Mouse (Mus musculus): ENCODE data around the gene Naa10. TPM values are rescaled to one million over a fixed set of nuclear protein-coding genes. Genes with fewer than 3 reads are reported as not detected.

Naa10 gene
- polyA plus RNA-seq, 1 experiment from 2014 or later, result 110 TPM

DNA sequence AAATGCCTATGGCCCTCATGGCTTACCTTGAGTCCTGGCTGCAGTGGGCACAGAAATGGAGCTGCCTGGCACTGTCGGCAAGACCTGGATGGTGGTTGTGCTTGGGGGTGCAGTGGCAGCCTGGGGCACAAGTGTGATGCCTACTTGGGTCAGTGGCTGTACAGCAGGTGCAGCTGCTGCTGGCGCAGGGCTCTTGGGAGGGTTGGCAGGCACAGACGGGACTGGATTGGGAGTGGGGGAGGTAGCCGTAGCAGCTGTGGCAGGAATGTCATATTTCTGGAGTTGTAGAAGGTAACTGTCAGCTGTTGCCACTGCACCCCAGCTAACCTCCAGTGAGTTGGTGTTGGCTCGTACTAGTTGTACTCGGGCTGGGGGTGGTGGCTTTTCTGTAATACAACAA is 33.2 kb upstream of the Naa10 start:
- DNase-seq (ENCODE audit: low spot score) (peak; percentile 14), ATAC-seq (ENCODE audit: low read depth) (0 out of 2 replicates have a peak, but pooled peaks have one; percentile 18)
- no peak overlapping the region for H3K9ac ChIP-seq (ENCODE audit: low read depth, low read length)
- no peaks in the 10 kb centered on the region for H3K27me3 ChIP-seq (replicated peaks; ENCODE audit: control insufficient read depth, insufficient read depth, low read length)
- 93% methylated on average over 6 of the region's 6 CpGs for WGBS
- no peak overlapping the region for H3K4me2 ChIP-seq (ENCODE audit: low read depth, low read length)
- H3K27ac ChIP-seq (replicated peaks; ENCODE audit: low read depth, low read length), result no peak overlapping the region
- peaks cover 93% of the 10 kb centered on the region for H3K36me3 ChIP-seq (ENCODE audit: control insufficient read depth, insufficient read depth, low read length)
- no peaks in the 10 kb centered on the region for H3K9me3 ChIP-seq (ENCODE audit: control insufficient read depth, low read length)
- no peak overlapping the region for H3K4me3 ChIP-seq (ENCODE audit: low read depth, low read length)
- no peaks in the 10 kb centered on the region for H3K4me1 ChIP-seq (ENCODE audit: control insufficient read depth, insufficient read depth, low read length)

GRCm38 (mm10) chrX:73952603-73953002 is 30.9 kb upstream of the Naa10 start:
- no peak overlapping the region for H3K4me3 ChIP-seq (ENCODE audit: low read depth, low read length)
- no peaks in the 10 kb centered on the region for H3K9me3 ChIP-seq (ENCODE audit: control insufficient read depth, low read length)
- H3K9ac ChIP-seq (ENCODE audit: low read depth, low read length), result no peak overlapping the region
- ATAC-seq (ENCODE audit: low read depth) (no peak), DNase-seq (ENCODE audit: low spot score) (no peak)
- WGBS, result 87% methylated on average over 5 of the region's 5 CpGs
- no peak overlapping the region for H3K27ac ChIP-seq (replicated peaks; ENCODE audit: low read depth, low read length)
- no peak overlapping the region for H3K4me2 ChIP-seq (ENCODE audit: low read depth, low read length)
- no peaks in the 10 kb centered on the region for H3K4me1 ChIP-seq (ENCODE audit: control insufficient read depth, insufficient read depth, low read length)
- peaks cover 94% of the 10 kb centered on the region for H3K36me3 ChIP-seq (ENCODE audit: control insufficient read depth, insufficient read depth, low read length)
- H3K27me3 ChIP-seq (replicated peaks; ENCODE audit: control insufficient read depth, insufficient read depth, low read length), result no peaks in the 10 kb centered on the region

DNA sequence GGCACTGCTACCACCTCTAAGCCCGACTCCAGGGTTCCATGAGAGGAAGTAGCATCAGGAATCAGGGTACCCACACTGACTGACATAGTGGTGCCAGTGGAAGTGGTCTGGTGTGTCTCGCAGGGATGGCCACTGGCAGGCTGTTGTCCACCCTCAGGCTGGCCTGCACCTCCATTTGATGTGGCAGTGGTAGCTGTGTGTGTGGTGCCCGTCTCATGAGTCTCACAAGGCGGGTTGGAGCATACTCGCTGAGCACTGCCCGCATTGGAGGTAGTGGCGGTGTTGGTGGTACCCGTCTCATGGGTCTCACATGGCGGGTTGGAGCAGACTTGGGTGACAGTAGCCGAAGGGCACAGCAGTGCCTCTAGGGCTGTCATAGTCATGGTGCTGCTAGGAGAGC is 27.6 kb upstream of the Naa10 start:
- no peaks in the 10 kb centered on the region for H3K9me3 ChIP-seq (ENCODE audit: control insufficient read depth, low read length)
- H3K4me2 ChIP-seq (ENCODE audit: low read depth, low read length), result no peak overlapping the region
- no peaks in the 10 kb centered on the region for H3K4me1 ChIP-seq (ENCODE audit: control insufficient read depth, insufficient read depth, low read length)
- no peak overlapping the region for H3K9ac ChIP-seq (ENCODE audit: low read depth, low read length)
- peaks cover 96% of the 10 kb centered on the region for H3K36me3 ChIP-seq (ENCODE audit: control insufficient read depth, insufficient read depth, low read length)
- no peak for ATAC-seq (ENCODE audit: low read depth)
- no peaks in the 10 kb centered on the region for H3K27me3 ChIP-seq (replicated peaks; ENCODE audit: control insufficient read depth, insufficient read depth, low read length)
- no peak overlapping the region for H3K27ac ChIP-seq (replicated peaks; ENCODE audit: low read depth, low read length)
- no peak for DNase-seq (ENCODE audit: low spot score)
- 91% methylated on average over 10 of the region's 10 CpGs for WGBS
- H3K4me3 ChIP-seq (ENCODE audit: low read depth, low read length), result no peak overlapping the region

GRCm38 (mm10) chrX:73948647-73949046 is 26.9 kb upstream of the Naa10 start:
- Histone ChIP-seq H3K36me3 (ENCODE audit: control insufficient read depth, insufficient read depth, low read length) (peaks cover 94% of the 10 kb centered on the region), H3K27ac (replicated peaks; ENCODE audit: low read depth, low read length) (no peak overlapping the region), H3K4me2 (ENCODE audit: low read depth, low read length) (no peak overlapping the region), H3K27me3 (replicated peaks; ENCODE audit: control insufficient read depth, insufficient read depth, low read length) (no peaks in the 10 kb centered on the region), H3K4me1 (ENCODE audit: control insufficient read depth, insufficient read depth, low read length) (no peaks in the 10 kb centered on the region), H3K4me3 (ENCODE audit: low read depth, low read length) (no peak overlapping the region), H3K9ac (ENCODE audit: low read depth, low read length) (no peak overlapping the region), H3K9me3 (ENCODE audit: control insufficient read depth, low read length) (no peaks in the 10 kb centered on the region)
- peak; percentile 55 for DNase-seq (ENCODE audit: low spot score)
- 24% methylated on average over 4 of the region's 4 CpGs for WGBS
- peak; percentile 35; the same call in 1 of the 2 replicates for ATAC-seq (ENCODE audit: low read depth)

- no peaks in the 10 kb centered on the region for H3K27me3 ChIP-seq (replicated peaks; ENCODE audit: control insufficient read depth, insufficient read depth, low read length)
- DNase-seq (ENCODE audit: low spot score) (no peak), ATAC-seq (ENCODE audit: low read depth) (no peak)
- peaks cover 87% of the 10 kb centered on the region for H3K36me3 ChIP-seq (ENCODE audit: control insufficient read depth, insufficient read depth, low read length)
- H3K27ac ChIP-seq (replicated peaks; ENCODE audit: low read depth, low read length), result no peak overlapping the region
- H3K9ac ChIP-seq (ENCODE audit: low read depth, low read length), result no peak overlapping the region
- no peak overlapping the region for H3K4me2 ChIP-seq (ENCODE audit: low read depth, low read length)
- 97% methylated on average over 6 of the region's 6 CpGs for WGBS
- no peaks in the 10 kb centered on the region for H3K4me1 ChIP-seq (ENCODE audit: control insufficient read depth, insufficient read depth, low read length)
- no peaks in the 10 kb centered on the region for H3K9me3 ChIP-seq (ENCODE audit: control insufficient read depth, low read length)
- H3K4me3 ChIP-seq (ENCODE audit: low read depth, low read length), result no peak overlapping the region
Measured at GRCm38 (mm10) chrX:73946896-73947295, 25.2 kb upstream of the Naa10 start.

GRCm38 (mm10) chrX:73942294-73942693 is 20.6 kb upstream of the Naa10 start:
- no peak for DNase-seq (ENCODE audit: low spot score)
- no peak for ATAC-seq (ENCODE audit: low read depth)
- Histone ChIP-seq H3K27ac (replicated peaks; ENCODE audit: low read depth, low read length) (no peak overlapping the region), H3K4me1 (ENCODE audit: control insufficient read depth, insufficient read depth, low read length) (no peaks in the 10 kb centered on the region), H3K4me2 (ENCODE audit: low read depth, low read length) (no peak overlapping the region), H3K4me3 (ENCODE audit: low read depth, low read length) (no peak overlapping the region), H3K36me3 (ENCODE audit: control insufficient read depth, insufficient read depth, low read length) (peaks cover 49% of the 10 kb centered on the region), H3K9me3 (ENCODE audit: control insufficient read depth, low read length) (no peaks in the 10 kb centered on the region), H3K27me3 (replicated peaks; ENCODE audit: control insufficient read depth, insufficient read depth, low read length) (no peaks in the 10 kb centered on the region), H3K9ac (ENCODE audit: low read depth, low read length) (no peak overlapping the region)
- 84% methylated on average over 2 of the region's 2 CpGs for WGBS

GRCm38 (mm10) chrX:73941860-73942259 is 20.1 kb upstream of the Naa10 start:
- Histone ChIP-seq H3K4me2 (ENCODE audit: low read depth, low read length) (no peak overlapping the region), H3K4me1 (ENCODE audit: control insufficient read depth, insufficient read depth, low read length) (no peaks in the 10 kb centered on the region), H3K9ac (ENCODE audit: low read depth, low read length) (no peak overlapping the region), H3K9me3 (ENCODE audit: control insufficient read depth, low read length) (no peaks in the 10 kb centered on the region), H3K4me3 (ENCODE audit: low read depth, low read length) (no peak overlapping the region), H3K36me3 (ENCODE audit: control insufficient read depth, insufficient read depth, low read length) (peaks cover 45% of the 10 kb centered on the region), H3K27me3 (replicated peaks; ENCODE audit: control insufficient read depth, insufficient read depth, low read length) (no peaks in the 10 kb centered on the region), H3K27ac (replicated peaks; ENCODE audit: low read depth, low read length) (no peak overlapping the region)
- 85% methylated on average over 2 of the region's 2 CpGs for WGBS
- no peak for DNase-seq (ENCODE audit: low spot score)
- ATAC-seq (ENCODE audit: low read depth), result no peak

DNA sequence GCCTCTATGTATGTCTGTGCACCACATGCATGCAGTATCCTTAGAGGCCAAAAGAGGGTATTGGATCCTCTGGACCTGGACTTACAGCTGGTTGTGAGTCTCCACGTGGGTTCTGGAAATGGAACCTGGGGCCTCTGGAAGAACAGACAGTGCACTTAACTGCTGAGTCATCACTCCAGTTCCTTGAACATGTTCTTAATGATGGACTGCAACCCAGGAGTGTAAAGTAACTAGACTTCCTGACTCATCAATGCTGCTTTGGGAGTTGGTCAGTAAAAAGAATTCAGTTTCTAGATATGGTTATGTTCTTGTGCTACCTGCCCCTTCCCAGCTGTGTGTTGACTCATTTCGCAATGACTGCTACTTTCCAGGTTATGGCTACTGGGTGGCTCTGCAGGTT is 10.1 kb upstream of the Naa10 start:
- WGBS, result 83% methylated on average over 2 of the region's 2 CpGs
- no peak for ATAC-seq (ENCODE audit: low read depth)
- Histone ChIP-seq H3K36me3 (ENCODE audit: control insufficient read depth, insufficient read depth, low read length) (no peaks in the 10 kb centered on the region), H3K4me2 (ENCODE audit: low read depth, low read length) (no peak overlapping the region), H3K27me3 (replicated peaks; ENCODE audit: control insufficient read depth, insufficient read depth, low read length) (no peaks in the 10 kb centered on the region), H3K9ac (ENCODE audit: low read depth, low read length) (no peak overlapping the region), H3K4me3 (ENCODE audit: low read depth, low read length) (no peak overlapping the region), H3K4me1 (ENCODE audit: control insufficient read depth, insufficient read depth, low read length) (no peaks in the 10 kb centered on the region), H3K9me3 (ENCODE audit: control insufficient read depth, low read length) (no peaks in the 10 kb centered on the region), H3K27ac (replicated peaks; ENCODE audit: low read depth, low read length) (no peak overlapping the region)
- no peak for DNase-seq (ENCODE audit: low spot score)

DNA sequence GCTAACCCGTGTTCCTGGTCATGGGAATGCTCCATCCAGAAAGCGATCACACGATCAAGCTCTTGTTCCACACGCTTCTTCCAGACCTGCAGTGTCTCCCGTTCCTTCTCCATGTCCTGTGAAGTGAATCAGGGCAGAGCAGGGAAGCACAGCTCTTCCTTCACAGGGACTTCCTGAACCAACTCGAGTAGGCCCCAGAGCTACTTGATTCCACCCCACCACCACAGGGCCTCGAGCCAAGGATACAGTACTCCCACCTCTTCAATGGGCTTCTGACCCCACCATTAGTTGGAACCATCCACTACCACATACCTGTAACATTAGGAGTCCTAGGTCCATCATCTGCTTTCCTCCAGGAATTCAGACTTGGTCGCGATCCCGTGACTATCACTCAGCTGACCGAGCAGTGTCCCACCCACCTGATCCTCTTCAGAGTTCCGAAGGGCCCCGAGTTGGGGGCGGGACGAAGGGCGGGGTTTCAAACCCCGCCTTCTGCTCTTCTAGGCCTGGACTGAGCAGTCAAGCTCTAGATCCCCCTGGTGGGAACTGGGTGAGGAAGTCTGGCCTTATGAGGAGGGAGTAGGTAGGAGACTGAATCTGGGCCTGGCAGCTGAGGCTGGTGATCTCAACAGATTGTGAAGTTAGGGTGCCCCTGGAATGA is 8.8 kb upstream of the Naa10 start, which contains the start of gene Renbp:
Renbp (minus strand) TSS at position 449 of the 661 bp plus-strand sequence.
- Histone ChIP-seq H3K4me2 (ENCODE audit: low read depth, low read length) (peak within 1 kb of the TSS; percentile 40), H3K27me3 (replicated peaks; ENCODE audit: control insufficient read depth, insufficient read depth, low read length) (no peaks in the 10 kb centered on the region), H3K9me3 (ENCODE audit: control insufficient read depth, low read length) (no peaks in the 10 kb centered on the region), H3K27ac (replicated peaks; ENCODE audit: low read depth, low read length) (no peak within 1 kb of the TSS), H3K9ac (ENCODE audit: low read depth, low read length) (no peak within 1 kb of the TSS), H3K36me3 (ENCODE audit: control insufficient read depth, insufficient read depth, low read length) (no peaks in the 10 kb centered on the region), H3K4me3 (ENCODE audit: low read depth, low read length) (peak within 1 kb of the TSS; percentile 32), H3K4me1 (ENCODE audit: control insufficient read depth, insufficient read depth, low read length) (no peaks in the 10 kb centered on the region)
- ATAC-seq (ENCODE audit: low read depth), result peak; percentile 96
- WGBS, result 43% methylated on average over 17 of the region's 17 CpGs
- DNase-seq (ENCODE audit: low spot score), result peak; percentile 86
